Mouse (Mus musculus): ENCODE measurements around the gene St3gal6.

The St3gal6 gene

GRCm38 (mm10) chr16:58523044-58523859, 791 bp downstream of the St3gal6 start:
- POLR2A ChIA-PET: interaction anchor here in 2 of 4 experiments (0.7 to 4.3 kb wide), 12 partner anchors 9 to 152 kb away, joined by 3 to 33 read pairs (median 4); partner anchors contain the start of genes Cpox (in 1 of the 2) and Dcbld2 (in 1 of the 2)
- CTCF ChIA-PET: interaction anchor here in 3 of 4 experiments (0.8 to 1.5 kb wide), 3 partner anchors 9 kb away, joined by 4 to 10 read pairs (median 4); no protein-coding TSS in a partner anchor

GRCm38 (mm10) chr16:58522677-58523043, 1.4 kb downstream of the St3gal6 start:
- POLR2A ChIA-PET: interaction anchor here in 2 of 4 experiments (0.7 to 4.3 kb wide), 12 partner anchors 9 to 148 kb away, joined by 3 to 33 read pairs (median 4); partner anchors contain the start of genes Dcbld2 (in 2 of the 2) and Cpox (in 1 of the 2)
- CTCF ChIA-PET: interaction anchor here in 3 of 4 experiments (0.8 to 1.5 kb wide), 3 partner anchors 8 to 9 kb away, joined by 4 to 10 read pairs (median 4); no protein-coding TSS in a partner anchor

GRCm38 (mm10) chr16:58521900-58522299, 2.1 kb downstream of the St3gal6 start:
- CTCF ChIA-PET: no interaction called here
- POLR2A ChIA-PET: interaction anchor here in 2 of 4 experiments (1.5 to 4.3 kb wide), 3 partner anchors 8 to 114 kb away, joined by 5 to 33 read pairs (median 12); partner anchors contain the start of gene Dcbld2 (in 2 of the 2)

GRCm38 (mm10) chr16:58521182-58521581, 2.9 kb downstream of the St3gal6 start:
- CTCF ChIA-PET: no interaction called here
- POLR2A ChIA-PET: interaction anchor here in 3 of 4 experiments (0.6 to 2.4 kb wide), 3 partner anchors 113 to 206 kb away, joined by 5 to 12 read pairs (median 6); partner anchors contain the start of genes Dcbld2 (in 2 of the 3) and Cldnd1 (in 1 of the 3)

- POLR2A ChIA-PET: interaction anchor here in 1 of 4 experiments (0.6 kb wide), 1 partner anchor 207 kb away, joined by 6 read pairs; the partner anchor contains the start of gene Cldnd1
Observed at GRCm38 (mm10) chr16:58520457-58520856, 3.6 kb downstream of the St3gal6 start.

GRCm38 (mm10) chr16:58519650-58520073, 4.4 kb downstream of the St3gal6 start:
- ChIA-PET POLR2A (interaction anchor here in 2 of 4 experiments (0.6 to 0.8 kb wide), 2 partner anchors 62 to 207 kb away, joined by 3 to 4 read pairs; no protein-coding TSS in a partner anchor), CTCF (no interaction called here)

More at GRCm38 (mm10) chr16:58520457-58520856, 3.6 kb downstream of the St3gal6 start:
- CTCF ChIA-PET: no interaction called here

- CTCF ChIA-PET: no interaction called here
- POLR2A ChIA-PET: no interaction called here
Observed at GRCm38 (mm10) chr16:58516960-58517798, 6.9 kb downstream of the St3gal6 start.

- ChIA-PET POLR2A (interaction anchor here in 1 of 4 experiments (1.0 to 1.4 kb wide), 2 partner anchors 46 to 154 kb away, joined by 3 to 4 read pairs; partner anchors contain the start of gene Cpox), CTCF (no interaction called here)
Observed at GRCm38 (mm10) chr16:58516161-58516560, 7.9 kb downstream of the St3gal6 start.

GRCm38 (mm10) chr16:58514565-58514964, 9.5 kb downstream of the St3gal6 start:
- POLR2A ChIA-PET: interaction anchor here in 2 of 4 experiments (1.4 to 3.5 kb wide), 4 partner anchors 9 to 156 kb away, joined by 3 to 33 read pairs (median 13); partner anchors contain the start of genes St3gal6 (in 2 of the 2), Cpox (in 1 of the 2) and Dcbld2 (in 1 of the 2)
- CTCF ChIA-PET: interaction anchor here (0.6 to 2.1 kb wide), 16 partner anchors 9 to 114 kb away, joined by 3 to 10 read pairs (median 4); partner anchors contain the start of gene St3gal6 (in 1 of the 4)

- CTCF ChIA-PET: interaction anchor here in 3 of 4 experiments (0.5 to 2.1 kb wide), 6 partner anchors 9 to 739 kb away, joined by 3 to 10 read pairs (median 6); partner anchors contain the start of gene St3gal6 (in 1 of the 3)
- POLR2A ChIA-PET: interaction anchor here in 2 of 4 experiments (2.4 to 3.5 kb wide), 3 partner anchors 10 to 106 kb away, joined by 12 to 33 read pairs (median 14); partner anchors contain the start of genes St3gal6 (in 2 of the 2) and Dcbld2 (in 1 of the 2)
Observed at GRCm38 (mm10) chr16:58513755-58514154, 10.3 kb downstream of the St3gal6 start.

GRCm38 (mm10) chr16:58512887-58513286, 11.2 kb downstream of the St3gal6 start:
- ChIA-PET CTCF (interaction anchor here in 3 of 4 experiments (0.5 to 1.2 kb wide), 3 partner anchors 27 to 804 kb away, joined by 3 to 6 read pairs (median 4); no protein-coding TSS in a partner anchor), POLR2A (interaction anchor here in 2 of 4 experiments (1.0 to 3.5 kb wide), 5 partner anchors 11 to 158 kb away, joined by 3 to 33 read pairs (median 12); partner anchors contain the start of genes St3gal6 (in 2 of the 2), Cpox (in 1 of the 2) and Dcbld2 (in 1 of the 2))

- POLR2A ChIA-PET: interaction anchor here in 2 of 4 experiments (1.0 to 3.5 kb wide), 4 partner anchors 12 to 158 kb away, joined by 3 to 33 read pairs (median 10); partner anchors contain the start of genes Cpox (in 1 of the 2), Dcbld2 (in 1 of the 2) and St3gal6 (in 1 of the 2)
- CTCF ChIA-PET: interaction anchor here in 2 of 4 experiments (0.5 to 1.2 kb wide), 2 partner anchors 27 to 804 kb away, joined by 3 to 6 read pairs; no protein-coding TSS in a partner anchor
Observed at GRCm38 (mm10) chr16:58512181-58512761, 11.8 kb downstream of the St3gal6 start.

GRCm38 (mm10) chr16:58504945-58505344, 19.1 kb downstream of the St3gal6 start:
- POLR2A ChIA-PET: interaction anchor here in 1 of 4 experiments (0.9 kb wide), 1 partner anchor 23 kb away, joined by 3 read pairs; no protein-coding TSS in a partner anchor
- CTCF ChIA-PET: no interaction called here

GRCm38 (mm10) chr16:58502566-58502965, 21.5 kb downstream of the St3gal6 start:
- ChIA-PET POLR2A (interaction anchor here in 2 of 4 experiments (0.7 kb wide), 2 partner anchors 13 to 41 kb away, joined by 4 to 5 read pairs; no protein-coding TSS in a partner anchor), CTCF (interaction anchor here in 1 of 4 experiments (1.0 kb wide), 1 partner anchor 12 kb away, joined by 3 read pairs; no protein-coding TSS in a partner anchor)

- ChIA-PET CTCF (no interaction called here), POLR2A (interaction anchor here in 1 of 4 experiments (0.7 kb wide), 1 partner anchor 12 kb away, joined by 5 read pairs; no protein-coding TSS in a partner anchor)
Observed at GRCm38 (mm10) chr16:58501760-58502301, 22.2 kb downstream of the St3gal6 start.

GRCm38 (mm10) chr16:58499650-58500049, 24.4 kb downstream of the St3gal6 start:
- POLR2A ChIA-PET: interaction anchor here in 1 of 4 experiments (0.6 kb wide), 1 partner anchor 225 kb away, joined by 3 read pairs; no protein-coding TSS in a partner anchor
- CTCF ChIA-PET: no interaction called here

GRCm38 (mm10) chr16:58499172-58499584, 24.9 kb downstream of the St3gal6 start:
- POLR2A ChIA-PET: interaction anchor here in 1 of 4 experiments (0.6 kb wide), 1 partner anchor 225 kb away, joined by 3 read pairs; no protein-coding TSS in a partner anchor
- CTCF ChIA-PET: no interaction called here

Measured in embryonic stem cell, embryonic (primary cell).